Mouse (Mus musculus): Measurements from ENCODE around the gene Uqcc2.

DNA sequence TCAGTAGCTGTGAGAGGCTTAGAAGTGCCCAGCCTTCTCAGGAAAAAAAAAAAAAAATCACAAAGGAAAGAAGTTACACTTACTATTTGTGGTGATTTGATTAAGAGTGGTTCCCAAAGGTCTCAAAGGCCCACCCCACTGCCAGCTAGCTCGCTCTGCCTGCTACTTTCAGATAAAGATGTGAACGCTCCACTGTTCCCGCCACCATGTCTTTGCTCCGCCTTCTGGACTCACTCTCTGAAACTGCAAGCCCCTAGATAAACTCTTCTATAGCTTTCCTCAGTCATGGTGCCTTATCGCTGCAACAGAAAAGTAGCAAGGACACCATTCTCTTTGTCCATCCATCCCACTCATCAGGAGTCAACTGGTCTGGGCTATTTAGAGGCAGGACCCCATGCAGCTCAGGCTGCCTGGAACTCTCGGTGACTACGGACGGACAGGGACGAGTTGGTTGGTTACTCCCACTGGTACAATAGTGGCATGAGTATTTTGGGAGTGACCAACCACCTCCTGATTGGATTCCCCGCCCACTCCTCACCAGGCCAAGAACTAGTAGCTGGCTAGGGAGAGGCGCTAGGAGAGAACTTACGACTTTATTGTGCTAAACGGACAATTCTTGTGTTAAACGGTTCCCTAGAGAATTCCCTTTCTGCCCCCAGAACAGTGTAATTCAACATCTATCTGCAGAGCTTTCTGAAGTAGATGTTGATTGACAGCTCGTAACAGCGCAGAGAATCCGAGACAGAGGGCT, 44.9 kb upstream of the Uqcc2 start:
- TF ChIP-seq POLR2A (IDR thresholded peaks at IDR 0.05; ENCODE audit: borderline replicate concordance, low read depth, low read length) (no peak), CTCF (IDR thresholded peaks at IDR 0.05; ENCODE audit: low read depth, low read length) (no peak)
